Mouse (Mus musculus) cerebellum, postnatal 4 days (tissue): ENCODE measurements around the gene Zdhhc7.

Source experiments
- DNase-seq, 2 experiments: peaks; one replicate each; pipeline ENCODE4 v3.0.0; 2022; ENCODE audit warnings: low spot score in 2 of 2, mixed read lengths in 1 of 2

Gene Zdhhc7

GRCm38 (mm10) chr8:120101068-120101972, at the start of gene Zdhhc7:
Zdhhc7 (minus strand) TSS chr8:120101482.
- DNase-seq = peak; percentile 59 to 79

DNA sequence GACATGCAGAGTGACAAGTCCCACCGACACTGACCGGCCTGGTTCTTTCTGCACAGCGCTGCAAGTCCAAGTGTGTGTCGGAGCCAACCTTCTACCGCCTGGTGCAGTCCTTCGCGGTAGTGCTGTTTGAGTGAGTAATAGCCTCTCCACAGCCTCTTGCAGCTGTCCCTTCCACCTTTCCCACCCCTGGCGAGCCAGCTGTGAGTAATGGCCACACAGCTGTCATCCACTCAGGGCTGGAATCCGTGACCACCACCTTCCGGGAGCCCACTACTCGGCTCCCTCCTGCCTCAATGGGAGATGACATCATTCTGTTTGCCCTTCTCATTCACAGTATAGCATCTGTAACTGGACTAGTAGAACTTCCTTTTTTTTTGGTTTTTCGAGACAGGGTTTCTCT, 48.7 kb upstream of the Zdhhc7 start:
- no peak for DNase-seq

GRCm38 (mm10) chr8:120146051-120146450, 44.8 kb upstream of the Zdhhc7 start:
- no peak for DNase-seq

GRCm38 (mm10) chr8:120144652-120145301, 43.5 kb upstream of the Zdhhc7 start:
- DNase-seq = no peak

- peak in 1 of 2 experiments; percentile 40 for DNase-seq
Observed at GRCm38 (mm10) chr8:120143911-120144651, 42.8 kb upstream of the Zdhhc7 start.

DNA sequence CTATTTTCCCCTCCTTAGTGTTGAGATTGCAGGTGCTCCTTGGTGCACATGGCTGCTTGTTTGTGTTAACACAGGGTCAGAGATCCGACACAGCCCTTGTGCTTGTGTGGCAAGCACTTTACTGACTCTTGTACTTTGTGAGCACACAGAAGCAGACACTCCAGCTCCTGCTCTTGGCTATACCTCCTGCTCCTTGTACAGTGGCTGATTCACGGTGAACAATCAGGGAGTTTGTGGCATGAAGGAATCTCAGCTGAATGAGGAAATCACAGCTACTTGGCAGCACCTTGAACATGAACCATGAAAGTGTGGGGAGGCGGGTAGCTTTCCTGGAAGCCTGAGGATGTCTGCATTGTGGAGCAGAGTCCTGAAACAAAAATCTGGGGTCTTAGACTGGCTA, 39.5 kb upstream of the Zdhhc7 start:
- no peak for DNase-seq

DNA sequence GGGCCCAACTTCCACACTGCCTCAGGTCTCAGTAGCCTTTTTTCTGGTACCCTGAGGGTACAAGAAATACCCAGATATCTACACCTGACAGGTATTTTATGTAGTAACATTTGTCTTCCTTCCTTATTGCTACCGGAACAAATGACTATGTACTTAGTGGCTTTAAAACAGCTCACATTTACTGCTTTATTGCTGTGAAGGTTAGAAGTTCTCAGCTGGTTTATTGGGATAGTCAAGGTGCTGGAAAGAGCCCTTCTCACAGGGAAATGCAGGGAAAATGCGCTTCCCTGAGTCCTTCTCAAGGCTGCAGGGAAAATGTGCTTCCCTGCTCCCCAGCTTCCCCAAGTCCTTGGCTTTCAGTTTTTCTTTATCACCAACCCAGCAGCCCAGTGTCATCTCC, 37.7 kb upstream of the Zdhhc7 start:
- DNase-seq = no peak

DNA sequence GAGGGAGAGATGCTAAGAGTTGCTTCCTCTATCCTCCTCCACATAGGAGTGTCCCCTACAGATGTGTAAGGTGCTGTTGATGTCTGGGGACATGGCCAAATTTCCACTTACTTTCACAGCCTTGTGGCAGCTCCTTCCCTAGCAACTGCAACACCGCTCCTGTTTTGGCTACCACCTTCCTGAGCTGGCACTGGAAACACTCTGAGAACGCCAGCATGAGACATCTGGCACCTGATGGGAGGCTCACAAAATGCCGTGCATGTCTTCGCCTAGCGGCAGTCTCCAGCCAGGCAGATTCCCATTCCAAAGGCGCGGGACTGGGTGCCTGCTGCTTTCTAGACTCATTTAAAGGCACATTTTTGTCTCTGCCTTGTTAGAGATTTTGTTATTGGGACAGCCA, 35.3 kb upstream of the Zdhhc7 start:
- DNase-seq = no peak

DNA sequence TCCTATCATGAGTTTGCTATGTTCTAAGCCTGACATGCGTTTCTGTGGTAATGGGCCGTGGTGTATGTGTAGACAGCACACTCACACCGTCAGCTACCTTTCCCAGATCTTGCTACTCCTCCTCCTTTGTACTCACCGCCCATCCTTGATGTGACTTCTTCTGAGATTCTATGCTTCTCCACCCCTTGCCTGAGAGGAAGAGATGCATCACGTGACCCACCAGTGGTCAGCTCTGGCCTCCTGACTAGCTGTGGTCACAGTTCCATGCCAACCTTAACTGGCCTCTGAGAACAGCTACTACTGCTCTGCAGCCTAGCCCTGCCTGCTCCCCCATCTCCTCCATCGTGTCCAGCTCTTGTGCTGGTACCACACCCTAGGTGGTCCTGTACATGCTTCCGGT, 34.4 kb upstream of the Zdhhc7 start:
- DNase-seq = no peak

GRCm38 (mm10) chr8:120133169-120133568, 31.9 kb upstream of the Zdhhc7 start:
- DNase-seq = no peak

DNA sequence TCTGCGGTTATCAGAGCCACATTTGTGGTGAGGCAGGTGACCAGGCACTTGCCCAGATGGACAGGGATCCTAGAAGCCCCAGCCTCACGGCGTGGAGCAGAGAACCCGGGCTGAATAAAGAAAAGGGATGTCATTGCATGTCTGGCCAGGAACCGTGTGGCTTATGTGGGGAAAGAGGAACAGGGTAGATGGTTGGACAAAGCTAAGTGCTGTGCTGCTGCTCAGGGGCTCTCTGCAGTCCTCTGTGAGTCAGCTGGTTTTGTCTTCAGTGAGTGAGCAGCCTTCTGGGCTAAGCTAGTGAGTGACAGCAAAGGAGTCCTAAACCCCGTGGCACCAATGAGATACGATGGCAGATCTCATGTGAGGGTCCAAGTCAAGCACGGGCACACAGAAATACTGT, 29.9 kb upstream of the Zdhhc7 start:
- no peak for DNase-seq

DNA sequence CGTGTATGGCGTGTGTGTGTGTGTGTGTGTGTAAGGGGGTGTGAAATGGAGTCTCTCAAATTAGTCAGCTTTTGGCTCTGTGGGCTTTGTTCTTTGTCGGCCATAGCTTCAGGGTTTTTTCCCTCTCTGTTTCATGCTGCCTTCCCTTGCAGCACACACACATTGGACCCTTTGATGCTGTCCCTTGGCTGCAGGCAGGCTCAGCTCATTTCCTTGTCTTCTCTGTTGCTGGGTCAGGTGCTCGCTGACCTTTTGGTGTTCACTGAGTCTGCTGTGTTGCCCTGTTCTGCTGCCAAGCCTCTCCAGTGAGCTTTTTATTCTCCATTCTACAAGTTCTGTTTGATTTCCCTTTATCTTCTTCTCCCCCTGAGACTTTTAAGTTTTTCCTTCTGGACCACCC, 28.3 kb upstream of the Zdhhc7 start:
- no peak for DNase-seq

GRCm38 (mm10) chr8:120126357-120127161, 25.3 kb upstream of the Zdhhc7 start:
- DNase-seq = no peak

GRCm38 (mm10) chr8:120124836-120125389, 23.6 kb upstream of the Zdhhc7 start:
- DNase-seq = no peak

DNA sequence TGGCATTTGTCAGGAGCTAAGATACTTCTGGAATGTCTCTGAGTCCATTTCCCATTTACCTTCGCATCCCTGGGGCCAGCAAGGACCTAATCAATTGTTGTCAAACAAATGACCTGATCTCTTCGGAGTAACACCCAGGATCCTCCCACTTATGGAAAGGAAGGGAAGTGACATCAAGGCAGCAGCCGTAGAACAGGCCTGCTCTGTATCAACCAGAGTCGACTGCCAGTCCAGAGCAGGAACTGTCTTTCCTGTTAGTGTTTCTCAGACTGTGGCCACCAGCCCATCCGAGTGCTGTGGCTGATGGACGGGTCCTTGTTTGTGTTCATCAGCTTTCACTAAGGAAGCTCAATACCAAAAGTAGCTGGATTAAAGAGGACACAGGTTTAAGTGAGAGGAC, 23.0 kb upstream of the Zdhhc7 start:
- DNase-seq = no peak

DNA sequence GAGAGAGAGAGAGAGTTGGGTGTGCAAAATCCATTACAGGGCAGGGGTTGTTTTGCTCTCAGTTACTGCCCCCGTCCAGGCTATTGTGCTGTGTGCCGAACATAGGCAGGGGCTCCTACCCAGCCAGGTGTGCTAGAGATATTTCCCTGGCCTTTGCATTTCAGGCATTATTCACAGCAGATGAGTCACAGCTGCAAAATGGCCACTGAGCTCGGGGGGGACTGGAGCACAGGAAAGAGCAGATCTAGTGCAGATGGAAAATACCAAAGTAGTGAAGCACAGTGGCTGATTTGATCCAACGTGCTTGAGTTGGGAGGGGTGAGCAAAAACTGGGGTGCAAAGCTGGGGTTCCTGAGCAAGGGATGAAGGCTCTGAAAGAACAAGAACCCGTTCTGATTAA, 19.7 kb upstream of the Zdhhc7 start:
- DNase-seq = no peak

GRCm38 (mm10) chr8:120119931-120120330, 18.6 kb upstream of the Zdhhc7 start:
- DNase-seq = no peak

GRCm38 (mm10) chr8:120119429-120119828, 18.1 kb upstream of the Zdhhc7 start:
- no peak for DNase-seq

DNA sequence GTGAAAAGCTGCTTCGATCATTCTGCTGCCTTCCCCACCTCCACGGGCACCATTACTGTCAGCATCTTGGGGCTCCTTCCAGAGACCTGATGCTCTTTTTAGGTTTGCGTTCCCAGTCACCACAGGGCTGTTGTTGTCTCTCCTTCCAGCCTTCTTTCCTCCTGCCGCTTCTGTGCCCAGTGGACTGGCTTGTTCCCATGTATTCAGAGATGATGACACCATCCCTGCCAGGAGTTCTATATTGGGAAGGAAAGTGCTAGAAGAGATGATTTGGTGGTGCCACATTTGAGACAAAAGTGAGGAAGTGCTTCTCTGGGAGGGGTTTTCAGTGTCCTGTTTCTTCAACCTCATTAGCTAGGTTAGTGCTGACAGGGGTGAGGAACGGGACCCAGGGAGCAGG, 17.6 kb upstream of the Zdhhc7 start:
- DNase-seq = no peak

DNA sequence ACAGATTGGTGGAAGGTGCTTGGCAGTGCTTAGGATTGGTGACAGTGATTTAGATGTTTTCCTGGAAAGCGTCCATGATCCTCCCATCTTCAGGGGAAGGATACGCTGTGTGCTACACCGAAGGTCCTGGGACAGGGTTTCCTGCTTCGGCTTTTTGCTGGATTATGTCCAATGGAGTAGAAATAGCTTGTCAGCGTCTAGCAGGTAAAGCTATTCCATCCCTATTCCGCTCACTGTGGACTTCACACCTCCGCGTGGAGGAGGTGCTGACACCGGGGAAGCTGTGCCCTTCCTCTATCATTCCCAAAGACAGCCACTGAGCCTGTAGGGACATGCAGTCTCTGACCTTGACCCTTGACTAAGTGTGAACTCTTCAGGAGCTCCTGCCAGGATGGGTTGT, 16.9 kb upstream of the Zdhhc7 start:
- DNase-seq = no peak

GRCm38 (mm10) chr8:120116600-120116999, 15.3 kb upstream of the Zdhhc7 start:
- DNase-seq = no peak
